Mouse (Mus musculus) bone marrow, adult 2 months (tissue): ENCODE measurements around the gene Camk2b.

Experiments used
- CTCF ChIP-seq: fragments of 200-500 bp; IDR thresholded peaks from 2 replicates; pipeline ENCODE4 v1.5.1; 2011; ENCODE audit warnings: low read length, control low read depth; ENCODE audit not compliant: control insufficient read depth, insufficient read depth
- POLR2A ChIP-seq: fragments of 200-500 bp; IDR thresholded peaks from 2 replicates; pipeline ENCODE4 v1.6.1; 2011; ENCODE audit warnings: low read depth, mild to moderate bottlenecking, control low read depth, low read length, borderline replicate concordance; ENCODE audit not compliant: control insufficient read depth

DNA sequence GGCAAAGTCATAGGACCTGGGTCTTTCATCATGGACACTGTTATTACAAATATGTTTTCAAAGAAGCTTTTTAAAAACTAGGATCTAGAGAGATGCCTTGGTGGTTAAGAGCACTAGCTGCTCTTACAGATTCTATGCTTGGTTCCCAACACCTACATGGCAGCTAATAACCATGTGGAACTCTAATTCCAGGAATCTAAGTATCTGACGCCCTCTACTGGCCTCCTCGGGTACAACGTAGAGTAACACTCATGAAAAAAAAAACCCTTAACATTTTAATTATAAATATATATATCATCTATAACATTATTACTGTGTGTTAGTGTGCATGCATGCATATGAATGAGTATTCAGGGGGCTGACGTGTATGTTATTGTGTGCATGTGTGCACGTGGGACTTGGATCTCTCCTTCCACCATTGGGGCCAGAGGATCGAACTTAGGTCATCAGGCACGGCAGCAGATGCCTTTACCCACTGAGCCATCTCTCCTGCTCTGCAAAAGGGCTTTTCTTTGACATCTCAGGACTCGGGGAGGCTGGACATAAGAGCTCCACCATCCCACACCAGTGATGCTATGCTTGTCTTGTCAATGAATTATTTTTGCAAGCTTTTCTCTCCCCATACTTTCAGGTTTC lies 112.9 kb downstream of the Camk2b start:
- TF ChIP-seq POLR2A (no peak), CTCF (no peak)
